Mouse (Mus musculus) layer of hippocampus, adult 18-20 months (tissue): ENCODE data around the gene Wdr78. TPM values are rescaled to one million over a fixed set of nuclear protein-coding genes. Genes with fewer than 3 reads are reported as not detected.

ENCODE experiments used
- DNase-seq, 2 experiments: peaks; one replicate each; pipeline ENCODE4 v3.0.0; 2022; ENCODE audit warnings: low spot score in 2 of 2
- total RNA-seq, 2 experiments: library from RNA; stranded (reverse); gene quantifications; 2 replicates each; pipeline ENCODE4 v1.2.3; 2021

The Wdr78 gene
- total RNA-seq, 2 experiments from 2014 or later: 13.2 to 14.1 TPM

DNA sequence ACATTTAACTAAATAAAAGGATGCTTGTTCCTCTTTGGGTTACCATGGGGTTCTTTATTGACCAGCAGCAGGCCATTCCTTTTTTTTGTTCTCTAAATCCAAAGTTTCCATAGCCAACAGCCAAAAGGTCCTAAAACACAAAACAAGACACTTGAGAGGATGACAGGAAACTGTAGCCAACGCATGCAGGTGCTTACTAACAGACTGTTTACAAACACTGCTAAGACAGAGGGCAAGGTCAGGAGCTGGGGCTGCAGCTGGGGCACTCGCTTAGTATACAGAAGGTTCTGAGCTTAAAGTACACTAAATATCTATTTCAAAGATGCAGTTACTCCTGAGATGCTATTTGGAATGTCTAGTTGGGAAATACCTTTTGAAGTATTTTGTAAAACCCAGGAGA is 49.9 kb downstream of the Wdr78 start:
- DNase-seq: no peak

DNA sequence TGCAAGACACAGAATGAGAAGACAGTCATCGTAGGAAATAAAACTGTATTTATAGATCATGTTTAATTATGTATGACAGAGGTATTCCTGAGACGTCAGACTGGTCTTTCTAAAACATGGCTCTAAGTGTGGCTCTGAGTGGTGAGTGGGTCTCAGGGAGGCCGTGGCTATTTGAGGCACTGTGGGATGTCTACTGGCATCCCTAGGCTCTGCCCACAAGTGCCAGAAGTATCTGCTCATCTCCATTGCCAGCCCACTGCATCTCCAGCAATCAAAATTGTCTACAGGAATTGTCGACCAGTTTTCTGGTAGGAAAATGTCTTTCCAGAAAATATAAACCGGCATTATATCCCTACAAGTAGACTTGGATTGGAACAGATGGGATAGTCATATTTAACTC is 57.4 kb downstream of the Wdr78 start:
- DNase-seq: no peak

- DNase-seq: peak in 1 of 2 experiments; percentile 27
Observed at GRCm38 (mm10) chr4:103048046-103048445, 66.3 kb downstream of the Wdr78 start.

DNA sequence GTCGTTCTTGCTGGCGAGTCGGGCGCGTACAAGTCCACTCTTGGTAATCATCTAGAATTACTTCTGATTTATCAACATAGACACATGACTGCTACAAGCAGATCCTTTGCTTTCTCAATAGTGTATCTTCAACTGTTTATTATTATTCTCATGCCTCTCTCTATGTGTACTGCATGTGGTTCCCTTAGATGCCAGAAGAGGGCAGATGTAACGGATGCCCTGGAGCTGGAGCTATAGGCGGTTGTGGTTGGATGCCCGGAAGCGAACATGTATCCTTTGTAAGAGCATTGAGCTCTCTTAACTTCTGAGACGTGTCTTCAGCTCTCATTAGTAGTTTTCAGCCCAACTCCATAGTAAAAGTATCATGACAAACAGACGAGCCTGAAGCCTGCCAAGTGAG is 71.4 kb downstream of the Wdr78 start:
- no peak for DNase-seq

GRCm38 (mm10) chr4:103039838-103040191 is 74.5 kb downstream of the Wdr78 start:
- no peak for DNase-seq

DNA sequence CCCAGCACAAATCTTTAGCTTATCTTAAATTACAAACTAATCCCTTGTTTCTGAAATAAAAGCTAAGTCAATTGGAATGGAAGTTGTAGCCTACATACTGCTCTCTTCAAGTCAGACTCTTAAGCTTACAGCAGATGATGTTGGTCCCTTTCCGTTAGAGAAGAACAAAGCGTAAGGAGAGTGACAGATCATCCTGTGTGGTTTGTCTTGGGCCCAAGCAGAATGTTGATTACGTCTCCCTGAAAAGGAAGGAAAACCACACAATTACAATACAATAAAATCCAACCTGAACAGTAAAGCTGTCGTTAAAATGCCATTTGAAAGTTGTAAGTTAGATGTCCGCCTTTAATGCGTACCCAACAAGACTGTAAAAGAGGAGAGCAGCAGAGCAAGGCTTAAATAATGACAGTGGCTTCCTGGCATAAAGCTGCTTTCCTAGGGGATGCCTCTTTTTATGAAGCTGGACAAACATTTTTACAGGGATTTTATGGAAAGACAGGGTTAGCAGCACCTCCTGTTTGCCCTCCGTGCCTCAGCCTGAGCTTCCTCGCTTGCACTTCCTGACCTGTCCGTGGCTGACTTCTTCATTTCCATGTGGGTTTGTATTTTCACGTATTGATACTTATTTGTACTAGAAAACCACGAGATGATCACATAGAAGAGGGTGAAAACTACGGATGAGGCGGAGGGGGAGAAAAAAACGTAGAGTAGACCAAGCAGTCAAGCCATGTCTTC is 75.1 kb downstream of the Wdr78 start:
- no peak for DNase-seq

- no peak for DNase-seq
Observed at GRCm38 (mm10) chr4:103028177-103029088, 85.9 kb downstream of the Wdr78 start.

- DNase-seq: no peak
Observed at GRCm38 (mm10) chr4:103027745-103028144, 86.6 kb downstream of the Wdr78 start.

GRCm38 (mm10) chr4:103026621-103027020 is 87.7 kb downstream of the Wdr78 start, which contains the start of gene Insl5:
Gene Insl5 (minus strand): TSS chr4:103026842.
- DNase-seq: no peak

- no peak for DNase-seq
Observed at GRCm38 (mm10) chr4:103013490-103013889, 100.9 kb downstream of the Wdr78 start.

- DNase-seq: no peak
Observed at GRCm38 (mm10) chr4:103011823-103012222, 102.5 kb downstream of the Wdr78 start.

GRCm38 (mm10) chr4:103010734-103011133 is 103.6 kb downstream of the Wdr78 start:
- DNase-seq: no peak

GRCm38 (mm10) chr4:103006943-103007418 is 107.4 kb downstream of the Wdr78 start:
- DNase-seq: no peak

- DNase-seq: no peak
Observed at GRCm38 (mm10) chr4:103006266-103006665, 108.1 kb downstream of the Wdr78 start.

DNA sequence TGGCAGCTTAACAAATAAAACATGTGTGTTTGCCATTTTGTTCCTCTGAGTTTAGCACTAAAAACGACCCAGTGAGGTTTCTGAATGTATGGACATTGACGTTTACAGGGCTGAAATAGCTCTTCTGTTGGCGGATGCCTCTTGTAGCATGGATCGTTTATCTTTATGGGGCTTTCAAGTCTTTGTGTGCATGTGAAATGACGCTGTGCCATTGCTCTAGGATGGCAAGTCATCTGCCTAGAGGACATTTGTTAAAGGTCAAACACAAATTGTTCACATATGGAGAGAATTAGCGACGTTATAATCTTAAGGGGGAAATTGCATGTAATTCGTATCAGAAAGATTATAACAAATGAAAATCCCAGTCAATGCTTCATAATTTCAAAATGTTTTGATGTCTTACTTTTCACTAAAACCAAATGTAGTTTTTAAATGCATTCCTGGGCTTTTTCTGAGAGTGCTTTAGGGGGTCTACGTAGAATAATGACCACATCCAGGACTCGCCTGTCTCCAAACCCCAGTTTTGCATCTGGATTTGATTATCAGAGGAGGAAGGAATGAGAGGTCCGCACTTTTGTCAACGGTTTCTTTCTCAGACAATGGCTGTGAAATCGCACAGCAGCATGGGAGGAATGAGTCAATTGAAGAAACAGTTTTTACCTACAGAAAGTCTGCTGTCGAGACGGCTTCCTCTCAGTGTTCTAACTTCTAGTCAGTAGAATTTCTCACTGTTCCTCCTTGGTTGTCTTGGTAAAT is 109.0 kb downstream of the Wdr78 start:
- no peak for DNase-seq

GRCm38 (mm10) chr4:103004681-103005080 is 109.7 kb downstream of the Wdr78 start:
- no peak for DNase-seq

DNA sequence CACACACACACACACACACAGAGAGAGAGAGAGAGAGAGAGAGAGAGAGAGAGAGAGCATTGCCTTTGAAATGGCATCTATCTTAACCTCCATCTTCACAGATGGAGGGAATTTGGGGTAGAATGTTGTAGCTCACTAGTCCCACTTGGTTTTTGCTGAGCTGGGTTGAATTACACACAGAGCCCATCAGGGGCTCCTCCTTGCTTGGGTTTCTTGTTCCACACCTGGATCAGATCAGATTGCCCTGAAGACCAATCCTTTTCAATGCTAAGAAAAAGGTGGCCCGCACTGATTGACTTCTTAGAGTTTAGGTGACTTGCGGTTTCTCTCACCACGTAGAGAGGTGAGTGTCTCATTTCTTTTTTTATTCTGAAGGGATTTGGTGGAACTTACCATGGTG is 122.7 kb downstream of the Wdr78 start:
- DNase-seq: no peak

DNA sequence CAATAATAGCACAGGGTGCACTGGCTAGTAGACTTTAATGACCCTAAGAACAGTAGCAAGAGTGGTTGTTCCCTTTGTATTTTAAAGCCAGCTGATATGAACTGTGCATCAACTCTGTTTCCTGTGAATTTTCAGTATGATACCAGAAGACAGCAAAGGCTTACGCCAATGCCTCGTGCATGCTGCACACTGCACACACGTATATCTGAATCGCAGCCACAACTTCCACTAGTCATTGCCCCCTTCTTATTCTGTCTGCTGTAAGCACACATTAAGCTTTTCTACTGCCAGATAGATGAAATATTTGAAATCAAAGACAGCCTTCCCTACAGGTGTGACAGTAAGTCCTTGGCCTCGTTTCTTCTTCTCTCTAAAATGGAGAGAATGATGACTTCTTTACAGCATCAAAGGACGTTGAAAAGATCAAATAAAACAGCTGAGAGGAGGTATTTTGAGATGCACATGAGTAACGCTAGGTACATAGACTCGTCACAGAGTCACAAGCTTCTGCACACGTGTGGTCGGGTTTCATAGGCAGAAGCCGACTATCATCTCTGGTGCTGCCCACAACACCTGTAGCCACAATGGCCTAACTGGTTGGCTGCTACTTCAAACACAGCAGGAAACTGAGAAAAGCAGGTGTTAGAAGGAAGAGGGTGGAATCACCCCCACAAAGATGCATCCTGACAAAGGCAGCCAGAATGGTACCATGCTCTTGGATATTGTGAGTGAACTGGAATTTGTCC is 123.6 kb downstream of the Wdr78 start:
- no peak for DNase-seq

GRCm38 (mm10) chr4:102990016-102990415 is 124.3 kb downstream of the Wdr78 start:
- no peak for DNase-seq

DNA sequence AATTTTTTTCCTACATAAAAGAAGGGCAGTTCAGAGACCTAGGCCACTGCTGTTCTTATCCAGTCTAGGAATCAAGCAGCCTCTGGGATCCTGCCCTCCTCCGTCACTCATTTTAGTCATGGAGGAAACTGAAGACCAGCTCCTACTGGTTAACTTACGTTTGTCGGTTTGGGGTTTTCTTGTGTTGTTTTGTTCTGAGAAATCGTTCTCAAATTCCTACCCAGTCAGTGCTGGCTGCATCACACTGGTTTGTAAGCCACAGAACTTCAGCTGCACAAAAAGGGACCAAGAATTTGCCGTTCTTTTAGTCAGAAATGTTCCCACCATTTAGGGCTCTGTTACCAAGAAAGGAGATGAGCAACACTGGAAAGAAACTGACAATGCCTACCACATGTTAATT is 125.0 kb downstream of the Wdr78 start:
- DNase-seq: no peak

- no peak for DNase-seq
Observed at GRCm38 (mm10) chr4:102988526-102988925, 125.8 kb downstream of the Wdr78 start.
